Mouse (Mus musculus) megakaryocyte, embryonic 14.5 days (primary cell): ENCODE measurements around the gene Dnajc2.

Experiments
- FLI1 ChIP-seq: IDR thresholded peaks from 2 replicates; pipeline ENCODE4 v1.6.1; 2012; ENCODE audit warnings: low read length, inconsistent platforms, mixed read lengths
- GATA1 ChIP-seq: IDR thresholded peaks from 3 replicates; pipeline ENCODE4 v1.6.1; 2012; ENCODE audit warnings: mixed read lengths, low read length, inconsistent platforms, borderline replicate concordance

GRCm38 (mm10) chr5:21717165-21717715 is 67.8 kb downstream of the Dnajc2 start:
- no peak for TF ChIP-seq FLI1
- no peak for TF ChIP-seq GATA1
